Mouse (Mus musculus) heart, adult 2 months (tissue): ENCODE measurements around the gene Tor3a.

ENCODE experiments used
- CTCF ChIP-seq: fragments of 200-600 bp; IDR thresholded peaks from 2 replicates; pipeline ENCODE4 v1.8.1; 2022; ENCODE audit warnings: antibody characterized with exemption, mild to moderate bottlenecking, moderate library complexity
- EP300 ChIP-seq: fragments of 200-500 bp; IDR thresholded peaks from 2 replicates; pipeline ENCODE4 v1.6.1; 2011; ENCODE audit warnings: low read depth, low read length, control low read depth; ENCODE audit not compliant: insufficient read depth
- POLR2A ChIP-seq: fragments of 200-500 bp; IDR thresholded peaks from 2 replicates; pipeline ENCODE4 v1.6.1; 2011; ENCODE audit warnings: mild to moderate bottlenecking, low read depth, low read length, control low read depth; ENCODE audit not compliant: insufficient read depth

DNA sequence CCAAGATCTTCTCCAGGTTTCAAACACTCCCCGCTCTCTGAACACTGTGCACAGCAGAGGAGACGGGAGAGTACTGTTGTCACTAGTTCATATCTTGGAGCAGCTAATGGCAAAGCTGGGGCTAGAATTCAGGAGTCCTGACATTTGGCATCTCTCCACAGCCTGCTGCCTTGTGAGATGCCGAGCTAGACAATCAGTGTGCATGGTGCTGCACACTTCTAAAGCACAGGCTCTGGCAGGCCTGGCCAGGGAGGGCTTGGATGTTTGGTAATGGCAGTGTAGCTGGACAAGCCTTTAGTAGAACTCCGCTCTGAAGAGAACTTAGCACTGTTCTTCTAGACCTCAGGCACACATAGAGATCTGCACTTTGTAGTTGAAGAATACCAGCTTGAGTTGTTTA is 28.2 kb downstream of the Tor3a start:
- no peak for TF ChIP-seq CTCF
- TF ChIP-seq POLR2A, result no peak
- TF ChIP-seq EP300, result no peak
